Mouse (Mus musculus) liver, adult 2 months (tissue): ENCODE measurements around the gene Gm5741. TPM values are rescaled to one million over a fixed set of nuclear protein-coding genes. Genes with fewer than 3 reads are reported as not detected.

ENCODE experiments used
- DNase-seq: peaks from one replicate; pipeline ENCODE4 v3.0.0-alpha.2; 2011; ENCODE audit warnings: low read depth, low spot score; ENCODE audit errors: extremely low read depth
- H3K27ac ChIP-seq: fragments of 200-500 bp; replicated peaks from 2 replicates; pipeline ENCODE4 v1.5.1; 2012; ENCODE audit warnings: low read depth, mild to moderate bottlenecking, control low read depth, inconsistent platforms, low read length; ENCODE audit not compliant: insufficient read depth
- H3K27me3 ChIP-seq: fragments of 200-500 bp; 2 replicates; pipeline ENCODE4 v1.6.1; 2012; ENCODE audit warnings: mild to moderate bottlenecking, moderate library complexity, low read length, inconsistent platforms; ENCODE audit not compliant: control insufficient read depth, insufficient read depth
- H3K36me3 ChIP-seq: fragments of 200-500 bp; 2 replicates; pipeline ENCODE4 v1.6.1; 2012; ENCODE audit warnings: low read length, inconsistent platforms; ENCODE audit not compliant: control insufficient read depth, insufficient read depth
- H3K4me1 ChIP-seq: fragments of 200-500 bp; 2 replicates; pipeline ENCODE4 v1.6.1; 2011; ENCODE audit warnings: low read length; ENCODE audit not compliant: control insufficient read depth, insufficient read depth
- H3K4me3 ChIP-seq: fragments of 200-500 bp; 2 replicates; pipeline ENCODE4 v1.5.1; 2011; ENCODE audit warnings: low read depth, mild to moderate bottlenecking, control low read depth, low read length, moderate library complexity; ENCODE audit not compliant: insufficient read depth
- H3K79me2 ChIP-seq: fragments of 200-500 bp; 2 replicates; pipeline ENCODE4 v1.6.1; 2012; ENCODE audit warnings: inconsistent platforms, mild to moderate bottlenecking, low read length, moderate library complexity; ENCODE audit not compliant: control insufficient read depth, insufficient read depth
- H3K9ac ChIP-seq: fragments of 200-500 bp; 2 replicates; pipeline ENCODE4 v1.6.1; 2012; ENCODE audit warnings: low read depth, mild to moderate bottlenecking, control low read depth, inconsistent platforms, low read length
- CTCF ChIP-seq: fragments of 200-500 bp; IDR thresholded peaks from 2 replicates; pipeline ENCODE4 v1.5.1; 2011; ENCODE audit warnings: low read depth, low read length, control low read depth
- POLR2A ChIP-seq: fragments of 200-500 bp; IDR thresholded peaks from 2 replicates; pipeline ENCODE4 v1.6.1; 2011; ENCODE audit warnings: low read length, control low read depth; ENCODE audit not compliant: insufficient read depth; ENCODE audit errors: extremely low read depth
- WGBS: fragments of 180-500 bp; shearing (Covaris S2); methylation state at CpG from one replicate; pipeline ENCODE4 v1.1.7; 2018; 5-methylcytosine and 5-hydroxymethylcytosine counted together
- polyA plus RNA-seq: library from polyadenylated mRNA; depleted of rRNA; stranded (reverse); fragments of >200 nt; gene quantifications from 2 replicates; pipeline ENCODE4 v1.2.3, GENCODE M21; 2012
- total RNA-seq: library from RNA; depleted of rRNA; stranded (reverse); fragments of >200 nt; gene quantifications from 2 replicates; pipeline ENCODE4 v1.2.3, GENCODE M21; 2014

Gene Gm5741
- total and polyA plus RNA-seq, 2 experiments: not detected

DNA sequence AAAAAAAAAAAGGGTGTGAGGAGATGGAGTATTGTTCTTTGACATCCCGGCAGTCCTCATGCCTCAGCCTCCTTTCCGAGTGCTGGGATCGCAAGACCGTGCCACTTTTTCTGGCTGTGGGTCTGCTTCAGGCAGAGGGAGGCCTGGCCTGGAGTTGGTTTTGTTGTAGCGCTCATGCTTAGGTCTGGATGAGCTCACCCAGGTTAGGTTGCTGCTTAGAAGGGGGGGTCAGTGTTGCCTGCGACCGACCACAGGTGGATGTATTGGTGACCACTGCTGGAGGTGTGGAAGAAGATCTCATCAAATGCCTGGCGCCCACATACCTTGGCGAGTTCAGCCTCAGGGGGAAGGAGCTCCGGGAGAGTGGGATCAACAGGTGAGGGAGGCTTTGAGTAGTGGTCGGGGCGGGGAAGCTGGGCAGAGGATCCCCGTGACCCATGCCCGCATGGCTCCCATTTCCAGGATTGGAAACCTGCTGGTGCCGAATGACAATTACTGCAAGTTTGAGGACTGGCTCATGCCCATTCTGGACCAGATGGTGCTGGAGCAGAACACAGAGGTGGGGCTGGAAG is 5.3 kb upstream of the Gm5741 start:
- Histone ChIP-seq H3K4me3 (no peak overlapping the region), H3K9ac (no peak overlapping the region)

DNA sequence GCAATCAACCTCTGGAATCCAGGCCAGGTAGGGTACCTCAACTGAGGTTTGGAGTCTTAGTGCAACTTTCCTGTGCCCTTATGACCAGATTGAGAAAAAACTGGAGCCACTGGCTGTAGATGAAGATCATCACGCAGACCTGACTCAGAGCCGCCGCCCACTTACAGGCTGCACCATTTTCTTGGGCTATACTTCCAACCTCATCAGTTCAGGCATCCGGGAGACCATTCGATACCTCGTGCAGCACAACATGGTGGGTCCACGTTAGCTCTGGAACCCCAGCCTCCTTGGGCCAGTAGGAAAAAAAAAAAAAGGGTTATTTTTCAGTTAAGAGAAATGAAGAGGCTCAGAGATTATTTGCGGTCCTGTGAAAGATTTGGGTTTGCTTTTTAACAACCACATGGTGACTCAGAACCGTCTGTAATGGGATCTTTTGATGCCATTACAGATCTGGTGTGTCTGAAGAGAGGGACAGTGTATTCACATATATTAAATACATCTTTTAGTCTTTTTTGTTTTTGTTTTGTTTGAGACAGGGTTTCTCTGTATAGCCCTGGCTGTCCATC is 4.7 kb upstream of the Gm5741 start:
- TF ChIP-seq POLR2A (no peak), CTCF (no peak)

More for the DNA sequence above, 5.3 kb upstream of the Gm5741 start:
- no peak for DNase-seq
- Histone ChIP-seq H3K27ac (no peak overlapping the region), H3K79me2 (peaks cover 9% of the 10 kb centered on the region; the same call in 1 of the 2 replicates), H3K4me1 (peaks cover 5% of the 10 kb centered on the region), H3K36me3 (peaks cover 2% of the 10 kb centered on the region; the same call in 1 of the 2 replicates), H3K27me3 (no peaks in the 10 kb centered on the region)
- no peak for TF ChIP-seq POLR2A
- TF ChIP-seq CTCF: no peak
- WGBS: 93% methylated on average over 15 of the region's 15 CpGs

DNA sequence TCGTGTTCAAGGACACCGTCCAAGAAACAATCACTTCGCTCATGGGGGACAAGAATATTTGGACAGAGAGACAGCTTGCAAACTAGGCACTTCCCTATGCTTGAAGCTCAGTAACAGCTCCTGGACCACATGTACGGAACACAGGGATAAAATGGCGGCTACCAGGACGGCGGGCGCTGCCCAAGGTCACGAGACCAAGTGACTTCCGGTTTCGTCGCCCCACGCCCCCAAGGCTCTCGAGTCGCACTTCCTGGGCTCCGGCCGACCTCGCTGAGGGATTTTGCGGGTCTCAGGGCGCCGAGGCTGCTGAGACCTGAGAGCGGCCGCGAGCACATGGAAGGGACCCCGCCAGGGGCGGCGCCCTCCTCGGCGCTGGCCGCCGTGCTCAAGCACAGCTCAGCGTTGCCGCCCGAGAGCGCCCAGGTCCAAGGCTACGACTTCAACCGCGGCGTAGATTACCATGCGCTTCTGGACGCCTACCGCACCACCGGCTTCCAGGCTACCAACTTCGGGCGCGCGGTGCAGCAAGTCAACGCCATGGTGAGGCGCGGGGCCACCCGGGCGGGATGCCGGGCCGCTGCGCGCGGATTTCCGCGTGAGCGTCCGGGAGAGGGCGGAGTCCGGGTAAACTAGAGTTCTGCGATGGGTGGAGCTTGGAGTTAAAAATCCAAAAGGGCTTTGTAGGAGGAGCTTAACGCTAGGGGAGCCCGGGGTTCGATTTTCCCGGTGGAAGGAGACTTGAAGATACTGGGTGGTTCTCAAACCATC is 3.9 kb upstream of the Gm5741 start, which contains the start of gene Dhps:
Dhps (plus strand) TSS at position 244 of the 768 bp plus-strand sequence.
- Histone ChIP-seq H3K4me1 (peaks cover 5% of the 10 kb centered on the region), H3K9ac (peak within 1 kb of the TSS; percentile 98), H3K27me3 (no peaks in the 10 kb centered on the region), H3K79me2 (peaks cover 9% of the 10 kb centered on the region; the same call in 1 of the 2 replicates), H3K36me3 (peaks cover under 1% of the 10 kb centered on the region; the same call in 1 of the 2 replicates), H3K27ac (peak within 1 kb of the TSS; percentile 99), H3K4me3 (peak within 1 kb of the TSS; percentile 97)
- WGBS: 1% methylated on average over 67 of the region's 68 CpGs
- TF ChIP-seq POLR2A (peak; percentile 77; the same call in 1 of the 2 replicates), CTCF (no peak)
- peak; percentile 83 for DNase-seq

More for the DNA sequence above, 4.7 kb upstream of the Gm5741 start:
- no peaks in the 10 kb centered on the region for H3K27me3 ChIP-seq
- H3K4me1 ChIP-seq: peaks cover 5% of the 10 kb centered on the region
- DNase-seq: no peak
- H3K79me2 ChIP-seq: peaks cover 9% of the 10 kb centered on the region; the same call in 1 of the 2 replicates
- H3K27ac ChIP-seq: peak overlapping the region; percentile 51
- peak overlapping the region; percentile 60 for H3K9ac ChIP-seq
- H3K36me3 ChIP-seq: peaks cover 2% of the 10 kb centered on the region; the same call in 1 of the 2 replicates
- H3K4me3 ChIP-seq: peak overlapping the region; percentile 97
- 29% methylated on average over 9 of the region's 9 CpGs for WGBS

DNA sequence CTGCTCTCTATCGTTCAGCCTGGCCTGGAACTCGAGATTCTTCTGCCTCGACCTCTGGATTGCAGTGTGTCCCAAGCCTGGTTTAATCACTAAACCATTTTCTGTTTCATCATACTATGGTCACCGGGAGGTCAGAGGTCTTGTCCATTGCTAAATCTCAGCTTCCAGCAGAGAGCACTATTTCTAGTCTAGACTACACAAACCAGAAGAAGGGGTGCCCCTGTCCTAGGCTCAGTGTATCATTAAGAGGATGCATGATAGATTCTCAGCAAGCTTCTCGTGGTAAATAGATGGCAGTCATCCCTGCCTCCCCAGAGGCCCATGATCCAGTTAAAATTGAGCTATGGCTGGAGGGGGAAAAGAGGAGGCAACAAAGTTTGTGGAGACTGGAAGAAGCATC is 3.3 kb upstream of the Gm5741 start:
- Histone ChIP-seq H3K36me3 (no peaks in the 10 kb centered on the region; the same call in 1 of the 2 replicates), H3K79me2 (peaks cover 9% of the 10 kb centered on the region; the same call in 1 of the 2 replicates), H3K27me3 (no peaks in the 10 kb centered on the region), H3K4me3 (peak overlapping the region; percentile 97; the same call in 1 of the 2 replicates), H3K27ac (peak overlapping the region; percentile 99), H3K4me1 (peaks cover 7% of the 10 kb centered on the region), H3K9ac (no peak overlapping the region; the same call in 1 of the 2 replicates)
- TF ChIP-seq CTCF (no peak), POLR2A (0 out of 2 replicates have a peak, but pooled peaks have one; percentile 5)
- 27% methylated on average over 5 of the region's 5 CpGs for WGBS
- peak; percentile 96 for DNase-seq

DNA sequence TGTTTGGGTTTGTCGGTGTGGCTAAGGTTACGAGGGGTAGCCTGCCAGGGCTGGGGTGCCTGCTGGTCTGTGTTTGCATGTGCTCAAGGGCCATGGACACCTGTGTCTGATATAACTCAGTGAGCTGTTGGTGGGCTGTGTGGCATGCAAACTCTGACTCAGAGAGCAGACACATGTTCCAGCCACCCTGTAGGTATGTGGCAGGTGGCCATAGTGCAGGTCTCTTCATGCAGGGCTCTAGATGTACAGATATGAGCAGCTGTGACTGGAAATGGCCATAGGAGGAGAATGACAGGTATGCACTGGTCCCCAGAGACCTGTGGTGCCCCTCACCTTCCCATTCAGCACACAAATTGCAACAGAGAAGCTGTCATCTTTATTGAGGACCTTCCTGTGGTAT is 627 bp downstream of the Gm5741 start:
- 96% methylated on average over 2 of the region's 2 CpGs for WGBS
- no peak overlapping the region for H3K9ac ChIP-seq
- H3K79me2 ChIP-seq: peaks cover under 1% of the 10 kb centered on the region; the same call in 1 of the 2 replicates
- no peak overlapping the region for H3K27ac ChIP-seq
- DNase-seq: no peak
- no peaks in the 10 kb centered on the region for H3K36me3 ChIP-seq
- no peaks in the 10 kb centered on the region for H3K27me3 ChIP-seq
- peaks cover 23% of the 10 kb centered on the region for H3K4me1 ChIP-seq
- TF ChIP-seq POLR2A (no peak), CTCF (no peak)
- H3K4me3 ChIP-seq: no peak overlapping the region
